Mouse (Mus musculus): ENCODE data around the gene Wdr54. TPM values are rescaled to one million over a fixed set of nuclear protein-coding genes. Genes with fewer than 3 reads are reported as not detected.

Wdr54 gene
- polyA plus RNA-seq, 1 experiment: 34.1 TPM

DNA sequence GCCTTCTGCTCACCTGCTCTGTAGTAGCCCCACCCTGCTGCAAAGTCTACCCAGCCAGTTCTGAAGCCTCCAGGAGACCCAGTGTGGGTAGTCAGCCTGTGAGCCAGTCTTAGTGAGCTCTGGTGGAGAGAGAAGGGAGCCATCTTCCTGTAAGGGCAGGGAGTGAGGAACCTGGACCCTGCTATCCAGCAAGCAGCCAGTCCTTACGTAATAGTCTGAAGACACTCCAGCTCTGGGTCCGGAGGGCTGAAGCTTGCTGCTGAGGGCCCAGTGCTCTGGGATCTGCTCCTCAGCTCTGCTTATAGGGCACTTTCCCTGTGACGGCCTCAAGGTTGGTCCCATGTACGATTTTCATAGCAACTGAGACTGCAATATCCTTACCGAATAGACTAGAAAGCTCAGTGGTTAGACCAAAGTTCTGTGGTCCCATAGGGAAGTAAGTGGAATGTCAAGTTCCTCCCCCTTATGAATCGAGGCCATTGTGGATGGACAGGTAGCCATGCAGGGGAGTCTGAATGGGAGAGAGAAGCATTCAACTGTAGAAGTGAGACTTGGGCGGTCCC, 21.2 kb downstream of the Wdr54 start, which contains the start of gene Rtkn:
TSS of gene Rtkn (plus strand) at position 513 of the 563 bp plus-strand sequence.
- TF ChIP-seq POLR2A (IDR thresholded peaks at IDR 0.05; ENCODE audit: extremely low read depth, insufficient read depth, low read length) (no peak), CTCF (IDR thresholded peaks at IDR 0.05; ENCODE audit: extremely low read depth, insufficient read depth, low read length) (no peak)
- no peaks in the 10 kb centered on the region for H3K4me1 ChIP-seq (ENCODE audit: control insufficient read depth, insufficient read depth, low read length)
- peak within 1 kb of the TSS; percentile 54 for H3K4me3 ChIP-seq (ENCODE audit: insufficient read depth, low read length)
- peak within 1 kb of the TSS; percentile 89 for H3K27ac ChIP-seq (ENCODE audit: insufficient read depth, low read length)

DNA sequence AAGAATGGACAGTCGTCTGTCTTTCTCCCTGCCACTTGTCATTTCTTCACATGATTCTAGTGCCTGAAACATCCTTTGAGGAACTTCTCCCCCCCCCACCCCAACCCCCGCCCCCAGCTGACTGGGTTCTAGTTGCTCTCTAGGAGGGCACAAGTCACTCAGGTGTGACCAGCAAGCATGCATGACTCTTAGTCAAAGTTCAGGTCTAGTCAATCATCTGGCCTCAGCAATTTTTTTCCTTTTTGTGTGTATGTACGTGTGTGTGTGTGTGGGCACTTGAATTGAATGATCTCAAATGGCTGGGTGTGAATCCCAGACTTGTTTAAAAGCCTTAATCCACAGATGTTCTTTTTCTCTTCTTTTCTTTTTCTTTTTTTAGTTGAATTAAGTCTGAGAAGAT, 22.0 kb downstream of the Wdr54 start:
- Histone ChIP-seq H3K4me1 (ENCODE audit: control insufficient read depth, insufficient read depth, low read length) (no peaks in the 10 kb centered on the region), H3K27ac (ENCODE audit: insufficient read depth, low read length) (no peak overlapping the region), H3K4me3 (ENCODE audit: insufficient read depth, low read length) (no peak overlapping the region)
- no peak for TF ChIP-seq POLR2A (IDR thresholded peaks at IDR 0.05; ENCODE audit: extremely low read depth, insufficient read depth, low read length)
- no peak for TF ChIP-seq CTCF (IDR thresholded peaks at IDR 0.05; ENCODE audit: extremely low read depth, insufficient read depth, low read length)

DNA sequence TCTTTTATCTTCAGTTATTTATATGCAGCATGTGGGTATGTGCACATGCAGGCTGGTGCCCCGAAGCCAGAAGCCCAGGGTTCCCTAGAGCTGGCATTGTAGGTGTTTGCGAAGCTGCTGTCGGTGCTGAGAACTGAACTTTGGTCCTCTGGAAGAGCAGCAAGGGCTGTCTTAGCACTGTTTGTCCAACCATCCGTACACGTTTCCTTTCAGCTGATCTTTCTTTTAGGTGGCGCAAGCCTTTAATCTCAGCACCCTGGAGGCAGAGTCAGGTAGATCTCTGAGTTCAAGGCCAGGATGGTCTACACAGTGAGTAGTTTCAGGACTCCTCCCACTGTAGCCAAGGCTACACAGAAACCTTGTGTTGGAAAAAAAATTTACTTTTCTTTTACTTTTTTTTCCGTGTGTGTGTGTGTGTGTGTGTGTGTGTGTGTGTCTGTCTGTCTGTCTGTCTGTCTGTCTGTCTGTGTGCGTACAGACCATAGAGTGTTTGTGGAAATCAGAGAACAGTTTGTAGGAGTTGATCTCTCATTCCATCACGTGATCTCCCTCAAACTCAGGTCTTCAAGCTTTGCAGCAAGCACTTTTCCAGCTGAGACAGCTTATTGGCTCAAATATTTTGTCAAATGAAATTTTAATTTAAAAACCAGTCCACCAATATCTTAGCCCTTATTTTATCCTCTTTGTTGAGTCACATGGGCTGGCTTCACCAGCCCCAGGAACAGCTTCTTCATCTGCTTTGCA, 23.8 kb downstream of the Wdr54 start:
- H3K4me1 ChIP-seq (ENCODE audit: control insufficient read depth, insufficient read depth, low read length): no peaks in the 10 kb centered on the region
- H3K4me3 ChIP-seq (ENCODE audit: insufficient read depth, low read length): no peak overlapping the region
- no peak overlapping the region for H3K27ac ChIP-seq (ENCODE audit: insufficient read depth, low read length)
- no peak for TF ChIP-seq POLR2A (IDR thresholded peaks at IDR 0.05; ENCODE audit: extremely low read depth, insufficient read depth, low read length)
- no peak for TF ChIP-seq CTCF (IDR thresholded peaks at IDR 0.05; ENCODE audit: extremely low read depth, insufficient read depth, low read length)

DNA sequence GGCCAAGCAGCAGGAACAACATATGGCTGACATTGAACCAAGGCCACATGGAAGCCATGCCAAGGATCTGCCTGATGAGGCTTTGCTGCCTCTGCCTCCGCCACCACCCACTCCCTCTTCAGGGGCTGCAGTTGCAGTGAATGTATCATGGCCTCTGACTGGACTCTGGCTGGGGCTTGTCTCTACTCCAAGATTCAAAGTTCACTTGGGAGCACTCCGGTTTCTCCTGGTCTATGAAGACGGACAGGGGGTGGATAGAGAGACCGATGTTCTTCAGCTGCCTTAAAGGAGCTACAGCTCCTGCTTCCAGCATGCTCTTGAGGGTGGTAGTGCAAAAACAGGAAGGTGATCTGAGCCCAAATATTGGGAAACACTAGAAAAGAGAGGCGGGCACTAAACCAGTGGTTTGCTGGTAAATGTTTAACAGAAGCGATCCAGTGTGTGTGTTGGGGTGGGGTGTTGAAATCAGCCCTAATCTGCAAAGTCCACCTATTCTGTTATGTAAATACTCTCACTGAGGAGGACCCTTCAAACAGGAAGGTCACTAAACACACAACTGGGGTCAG, 24.6 kb downstream of the Wdr54 start:
- H3K27ac ChIP-seq (ENCODE audit: insufficient read depth, low read length): no peak overlapping the region
- no peak overlapping the region for H3K4me3 ChIP-seq (ENCODE audit: insufficient read depth, low read length)
- TF ChIP-seq POLR2A (IDR thresholded peaks at IDR 0.05; ENCODE audit: extremely low read depth, insufficient read depth, low read length) (no peak), CTCF (IDR thresholded peaks at IDR 0.05; ENCODE audit: extremely low read depth, insufficient read depth, low read length) (no peak)
- no peaks in the 10 kb centered on the region for H3K4me1 ChIP-seq (ENCODE audit: control insufficient read depth, insufficient read depth, low read length)

DNA sequence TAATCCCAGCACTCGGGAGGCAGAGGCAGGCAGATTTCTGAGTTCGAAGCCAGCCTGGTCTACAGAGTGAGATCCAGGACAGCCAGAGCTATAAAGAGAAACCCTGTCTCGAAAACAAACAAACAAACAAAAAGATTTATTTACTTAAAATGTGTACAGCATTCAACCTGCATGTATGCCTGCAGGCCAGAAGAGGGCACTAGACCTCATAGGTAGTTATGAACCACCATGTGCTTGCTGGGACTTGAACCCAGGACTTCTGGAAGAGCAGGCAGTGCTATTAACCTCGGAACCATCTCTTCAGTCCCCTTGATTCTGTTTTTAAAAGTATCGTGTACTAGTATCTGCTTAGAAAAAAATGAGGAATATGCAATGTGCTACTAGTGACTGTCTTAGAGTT, 28.8 kb downstream of the Wdr54 start:
- Histone ChIP-seq H3K27ac (ENCODE audit: insufficient read depth, low read length) (no peak overlapping the region), H3K4me3 (ENCODE audit: insufficient read depth, low read length) (no peak overlapping the region), H3K4me1 (ENCODE audit: control insufficient read depth, insufficient read depth, low read length) (no peaks in the 10 kb centered on the region)
- no peak for TF ChIP-seq POLR2A (IDR thresholded peaks at IDR 0.05; ENCODE audit: extremely low read depth, insufficient read depth, low read length)
- TF ChIP-seq CTCF (IDR thresholded peaks at IDR 0.05; ENCODE audit: extremely low read depth, insufficient read depth, low read length): no peak

DNA sequence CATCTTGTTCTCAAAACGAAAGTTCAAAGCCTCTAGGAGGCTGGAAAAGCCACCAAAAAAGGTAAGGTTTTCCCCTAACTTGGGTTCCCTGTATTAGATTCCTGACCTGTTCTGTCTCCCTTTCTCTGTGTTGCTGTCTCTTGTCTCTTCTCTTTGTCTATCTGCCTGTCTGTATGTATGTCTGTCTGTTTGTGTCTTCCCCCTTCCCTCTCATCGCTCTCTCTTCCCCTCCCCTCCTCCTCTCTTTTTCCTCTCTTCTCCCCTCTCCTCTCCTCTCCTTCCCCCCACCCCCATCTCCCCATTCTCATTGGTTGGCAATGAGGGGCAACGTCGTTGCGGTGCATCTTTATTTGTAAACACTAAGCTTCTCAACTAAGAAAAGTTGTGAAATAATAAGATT, 30.9 kb downstream of the Wdr54 start, which contains the start of gene Ino80b:
TSS of gene Ino80b (minus strand) at position 101 of the 400 bp plus-strand sequence.
- H3K4me1 ChIP-seq (ENCODE audit: control insufficient read depth, insufficient read depth, low read length): no peaks in the 10 kb centered on the region
- TF ChIP-seq POLR2A (IDR thresholded peaks at IDR 0.05; ENCODE audit: extremely low read depth, insufficient read depth, low read length) (no peak), CTCF (IDR thresholded peaks at IDR 0.05; ENCODE audit: extremely low read depth, insufficient read depth, low read length) (no peak)
- H3K4me3 ChIP-seq (ENCODE audit: insufficient read depth, low read length): peak within 1 kb of the TSS; percentile 63
- H3K27ac ChIP-seq (ENCODE audit: insufficient read depth, low read length): no peak within 1 kb of the TSS

DNA sequence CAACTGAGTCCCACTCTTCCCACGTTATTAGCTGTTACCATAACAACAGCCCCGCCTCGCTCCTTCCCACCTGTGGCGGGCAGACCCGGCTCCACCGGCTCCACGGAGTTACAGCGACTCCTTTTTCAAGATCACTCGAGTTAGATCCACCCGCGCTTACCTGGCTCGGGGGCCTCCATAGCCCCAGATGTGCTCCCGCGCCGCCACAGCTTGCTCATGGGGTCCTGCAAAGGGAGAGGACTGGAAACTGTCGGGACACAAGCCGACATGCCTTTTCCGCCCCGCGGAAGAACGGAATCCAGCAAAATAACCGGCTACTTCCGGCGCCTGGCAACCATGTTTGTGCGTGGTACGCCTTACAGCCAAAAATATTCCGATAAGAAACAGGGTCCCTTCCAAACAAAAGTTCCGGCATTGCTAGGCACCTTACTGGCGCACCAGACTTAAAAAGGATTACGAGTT, 31.3 kb downstream of the Wdr54 start:
- peak overlapping the region; percentile 63 for H3K4me3 ChIP-seq (ENCODE audit: insufficient read depth, low read length)
- no peaks in the 10 kb centered on the region for H3K4me1 ChIP-seq (ENCODE audit: control insufficient read depth, insufficient read depth, low read length)
- no peak overlapping the region for H3K27ac ChIP-seq (ENCODE audit: insufficient read depth, low read length)
- TF ChIP-seq POLR2A (IDR thresholded peaks at IDR 0.05; ENCODE audit: extremely low read depth, insufficient read depth, low read length) (peak; percentile 72), CTCF (IDR thresholded peaks at IDR 0.05; ENCODE audit: extremely low read depth, insufficient read depth, low read length) (no peak)

DNA sequence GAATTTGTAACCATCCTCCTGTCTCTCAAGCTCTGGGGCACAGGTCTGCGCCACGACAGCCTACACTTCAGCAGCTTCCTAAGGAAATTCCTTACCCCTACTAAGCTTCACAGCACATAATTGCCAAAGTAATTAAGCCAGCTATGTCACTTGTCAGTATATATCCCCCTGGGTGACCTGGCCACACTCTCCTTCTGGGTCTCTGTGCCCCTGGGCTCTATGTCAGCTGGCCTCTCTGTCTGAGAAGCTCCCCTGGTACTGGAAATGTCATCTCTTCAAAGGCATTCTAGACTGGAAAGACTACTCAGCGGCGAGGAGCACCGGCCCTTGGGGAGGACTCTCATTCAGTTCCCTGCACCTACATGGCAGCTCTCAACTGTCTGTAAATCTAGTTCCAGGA, 33.2 kb downstream of the Wdr54 start:
- Histone ChIP-seq H3K27ac (ENCODE audit: insufficient read depth, low read length) (no peak overlapping the region), H3K4me3 (ENCODE audit: insufficient read depth, low read length) (no peak overlapping the region), H3K4me1 (ENCODE audit: control insufficient read depth, insufficient read depth, low read length) (no peaks in the 10 kb centered on the region)
- TF ChIP-seq POLR2A (IDR thresholded peaks at IDR 0.05; ENCODE audit: extremely low read depth, insufficient read depth, low read length) (no peak), CTCF (IDR thresholded peaks at IDR 0.05; ENCODE audit: extremely low read depth, insufficient read depth, low read length) (no peak)

DNA sequence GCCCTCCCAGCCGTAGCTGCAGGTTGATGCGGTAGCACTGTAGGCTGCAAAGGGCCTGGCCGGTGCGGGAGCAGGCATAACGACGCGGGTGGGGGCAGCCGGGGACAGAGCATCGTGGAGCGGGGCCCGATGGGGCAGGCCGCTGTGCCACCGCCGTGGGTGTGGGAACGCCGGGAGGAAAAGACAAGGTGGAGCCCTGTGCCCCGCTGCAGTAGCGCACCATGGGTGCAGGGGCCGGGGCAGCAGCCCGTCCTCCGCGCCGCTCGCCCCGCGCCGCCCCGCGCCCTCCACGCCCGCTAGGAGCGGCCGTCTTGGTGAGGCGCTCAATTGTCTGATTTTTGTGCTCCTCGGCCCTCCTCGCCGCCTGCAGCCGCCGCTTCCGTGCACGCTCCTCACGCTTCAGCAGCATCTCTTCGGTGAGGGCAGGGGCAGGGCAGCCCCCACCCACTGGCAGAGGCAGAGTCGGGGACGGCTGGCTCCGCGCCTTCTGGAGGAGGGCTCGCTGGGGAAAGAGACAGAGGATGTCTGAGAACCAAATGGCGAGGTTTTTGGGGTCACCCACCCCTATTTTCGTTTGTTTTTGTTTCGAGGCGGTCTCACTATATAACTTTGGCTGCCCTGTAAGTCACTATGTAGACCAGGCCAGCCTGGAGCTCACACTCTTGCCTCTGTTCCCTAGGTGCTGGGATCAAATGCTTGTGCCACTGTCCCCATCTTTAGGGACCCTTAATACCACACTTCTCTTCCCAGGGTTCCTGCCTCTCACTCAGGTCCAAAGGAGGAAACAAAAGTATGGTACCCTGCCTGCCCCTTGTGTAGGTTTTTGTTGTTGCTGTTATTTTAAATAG, 34.1 kb downstream of the Wdr54 start:
- H3K4me3 ChIP-seq (ENCODE audit: insufficient read depth, low read length): peak overlapping the region; percentile 51
- H3K4me1 ChIP-seq (ENCODE audit: control insufficient read depth, insufficient read depth, low read length): no peaks in the 10 kb centered on the region
- TF ChIP-seq POLR2A (IDR thresholded peaks at IDR 0.05; ENCODE audit: extremely low read depth, insufficient read depth, low read length) (no peak), CTCF (IDR thresholded peaks at IDR 0.05; ENCODE audit: extremely low read depth, insufficient read depth, low read length) (no peak)
- H3K27ac ChIP-seq (ENCODE audit: insufficient read depth, low read length): peak overlapping the region; percentile 18; the same call in 1 of the 2 replicates
